Mouse (Mus musculus) kidney, postnatal 14 days (tissue): Measurements from ENCODE around the gene Rps6ka2.

ENCODE experiments used
- DNase-seq: peaks from one replicate; pipeline ENCODE4 v3.0.0; 2022; ENCODE audit warnings: mixed read lengths

Rps6ka2 gene

GRCm38 (mm10) chr17:7221310-7221709 lies 51.4 kb downstream of the Rps6ka2 start:
- no peak for DNase-seq

- DNase-seq: no peak
Measured at GRCm38 (mm10) chr17:7222198-7222597, 52.3 kb downstream of the Rps6ka2 start.

- DNase-seq: peak; percentile 74
Measured at GRCm38 (mm10) chr17:7228545-7228944, 58.6 kb downstream of the Rps6ka2 start.

- no peak for DNase-seq
Measured at GRCm38 (mm10) chr17:7231312-7231711, 61.4 kb downstream of the Rps6ka2 start.

GRCm38 (mm10) chr17:7231790-7232189 lies 61.9 kb downstream of the Rps6ka2 start:
- no peak for DNase-seq

GRCm38 (mm10) chr17:7232400-7232799 lies 62.5 kb downstream of the Rps6ka2 start:
- no peak for DNase-seq

GRCm38 (mm10) chr17:7233197-7233596 lies 63.3 kb downstream of the Rps6ka2 start:
- no peak for DNase-seq

- no peak for DNase-seq
Measured at GRCm38 (mm10) chr17:7237706-7238105, 67.8 kb downstream of the Rps6ka2 start.

GRCm38 (mm10) chr17:7238766-7239165 lies 68.9 kb downstream of the Rps6ka2 start:
- DNase-seq: no peak

GRCm38 (mm10) chr17:7240526-7240925 lies 70.6 kb downstream of the Rps6ka2 start:
- no peak for DNase-seq

- peak; percentile 39 for DNase-seq
Measured at GRCm38 (mm10) chr17:7245078-7245477, 75.2 kb downstream of the Rps6ka2 start.

GRCm38 (mm10) chr17:7246893-7247556 lies 77.1 kb downstream of the Rps6ka2 start:
- DNase-seq: no peak

GRCm38 (mm10) chr17:7250373-7250772 lies 80.5 kb downstream of the Rps6ka2 start:
- DNase-seq: no peak

GRCm38 (mm10) chr17:7257208-7257607 lies 87.3 kb downstream of the Rps6ka2 start:
- no peak for DNase-seq

- DNase-seq: no peak
Measured at GRCm38 (mm10) chr17:7258748-7259359, 88.9 kb downstream of the Rps6ka2 start.

- DNase-seq: no peak
Measured at GRCm38 (mm10) chr17:7260360-7260759, 90.4 kb downstream of the Rps6ka2 start.

GRCm38 (mm10) chr17:7262056-7262455 lies 92.1 kb downstream of the Rps6ka2 start:
- DNase-seq: peak; percentile 36

GRCm38 (mm10) chr17:7262620-7263019 lies 92.7 kb downstream of the Rps6ka2 start:
- DNase-seq: no peak

GRCm38 (mm10) chr17:7264610-7265009 lies 94.7 kb downstream of the Rps6ka2 start:
- DNase-seq: no peak

GRCm38 (mm10) chr17:7265291-7265690 lies 95.4 kb downstream of the Rps6ka2 start:
- no peak for DNase-seq

- peak; percentile 43 for DNase-seq
Measured at GRCm38 (mm10) chr17:7265705-7266368, 95.9 kb downstream of the Rps6ka2 start.

GRCm38 (mm10) chr17:7267843-7268242 lies 97.9 kb downstream of the Rps6ka2 start:
- no peak for DNase-seq

GRCm38 (mm10) chr17:7269151-7269806 lies 99.4 kb downstream of the Rps6ka2 start:
- no peak for DNase-seq

GRCm38 (mm10) chr17:7270506-7270905 lies 100.6 kb downstream of the Rps6ka2 start:
- DNase-seq: peak; percentile 77
